Mouse (Mus musculus) testis, adult 2 months (tissue): Measurements from ENCODE around the gene Fsd1.

Experiments used
- CTCF ChIP-seq: fragments of 200-500 bp; IDR thresholded peaks from 2 replicates; pipeline ENCODE4 v1.5.1; 2012; ENCODE audit warnings: low read depth, mild to moderate bottlenecking, inconsistent platforms, low read length, moderate library complexity; ENCODE audit not compliant: control insufficient read depth, insufficient read depth, insufficient replicate concordance
- POLR2A ChIP-seq: fragments of 200-500 bp; IDR thresholded peaks from 2 replicates; pipeline ENCODE4 v1.6.1; 2012; ENCODE audit warnings: low read depth, mild to moderate bottlenecking, inconsistent platforms, low read length, moderate library complexity; ENCODE audit not compliant: control insufficient read depth

- no peak for TF ChIP-seq CTCF
- no peak for TF ChIP-seq POLR2A
Measured at GRCm38 (mm10) chr17:55958584-55958886, 27.8 kb upstream of the Fsd1 start.
